Comparison of ENCODE assay signal across 9 mouse cellular contexts in genomic region chr10:90576191-90577098, GRCm38 (mm10).
DNase-seq lines count a peak whose midpoint lies in the region; ATAC-seq lines count a peak whose summit lies in the region.
"Had no signal": no experiment of that assay in that cellular context is flagged by ENCODE, and none has a peak within 500 bp of the region (broad histone marks: within the 10 kb centered on the region; RNA-seq: fewer than 3 reads in every experiment).

No protein-coding gene starts in this region.

- peak overlapping the region; percentile 42 for H3K4me3 ChIP-seq in embryonic facial prominence, embryonic 10.5 days
- peak overlapping the region; percentile 49 for H3K4me3 ChIP-seq in midbrain, embryonic 15.5 days
- H3K4me3 ChIP-seq: myocyte had no signal

- peak; percentile 7 to 8 for DNase-seq in heart, adult 18-20 months
- no peak for DNase-seq in heart, adult 9 months (ENCODE audit: low spot score in 2 of 2)
- DNase-seq in embryonic facial prominence, embryonic 10.5 days (ENCODE audit: low spot score), result peak; percentile 39
- peak; percentile 6 for DNase-seq in heart, postnatal 4 days
- DNase-seq in layer of hippocampus, postnatal 25 days (ENCODE audit: extremely low spot score in 1 of 2, low spot score in 1 of 2), result peak; percentile 53 to 59
- DNase-seq in T-cell, adult 2 months (ENCODE audit: low spot score), result no peak
- DNase-seq in spleen, adult 18-20 months, result no peak

- no peaks in the 10 kb centered on the region for H3K9me3 ChIP-seq in embryonic facial prominence, embryonic 10.5 days
- no peaks in the 10 kb centered on the region for H3K9me3 ChIP-seq in midbrain, embryonic 15.5 days

- no peaks in the 10 kb centered on the region for H3K36me3 ChIP-seq in embryonic facial prominence, embryonic 10.5 days (replicated peaks)
- no peaks in the 10 kb centered on the region for H3K36me3 ChIP-seq in midbrain, embryonic 15.5 days (replicated peaks)

- peak; percentile 98 for ATAC-seq in midbrain, embryonic 15.5 days (replicated peaks)

- peak overlapping the region; percentile 67 for H3K4me2 ChIP-seq in midbrain, embryonic 15.5 days

- H3K27ac ChIP-seq in embryonic facial prominence, embryonic 10.5 days (replicated peaks), result no peak overlapping the region
- peak overlapping the region; percentile 88 for H3K27ac ChIP-seq in midbrain, embryonic 15.5 days

- H3K9ac ChIP-seq in midbrain, embryonic 15.5 days, result peak overlapping the region; percentile 50

- H3K4me1 ChIP-seq in embryonic facial prominence, embryonic 10.5 days, result peaks cover 9% of the 10 kb centered on the region
- 0 out of 2 replicates have a peak, but pooled peaks cover 5% of the 10 kb centered on the region for H3K4me1 ChIP-seq in midbrain, embryonic 15.5 days

- WGBS in embryonic facial prominence, embryonic 10.5 days, result 40% methylated on average over 29 of the region's 29 CpGs
- WGBS in midbrain, embryonic 15.5 days, result 9% methylated on average over 29 of the region's 29 CpGs

- no peaks in the 10 kb centered on the region; the same call in 1 of the 2 replicates for H3K27me3 ChIP-seq in embryonic facial prominence, embryonic 10.5 days (replicated peaks; ENCODE audit: low read depth, poor library complexity, severe bottlenecking)
- H3K27me3 ChIP-seq in midbrain, embryonic 15.5 days (replicated peaks), result no peaks in the 10 kb centered on the region

Comparison
In these comparisons a context has a peak if more than half of its experiments do, and no peak if none do; other contexts are left out.
1. DNase-seq: peak in heart, adult 18-20 months (2 of 2), embryonic facial prominence, embryonic 10.5 days (single experiment), heart, postnatal 4 days (single experiment) and layer of hippocampus, postnatal 25 days (2 of 2); none in heart, adult 9 months (0 of 2), T-cell, adult 2 months (single experiment) and spleen, adult 18-20 months (0 of 2).